Mouse (Mus musculus) G1E (cell line): ENCODE results near the gene Rnf166. TPM values are rescaled to one million over a fixed set of nuclear protein-coding genes. Genes with fewer than 3 reads are reported as not detected.
A peak's percentile ranks its signal among the peaks of the same experiment; 100 is the strongest.

Source experiments
- ATAC-seq: 2 replicates; pipeline ENCODE4 v1.8.0; 2016; ENCODE audit warnings: mild to moderate bottlenecking; ENCODE audit not compliant: insufficient number of reproducible peaks, poor library complexity, low FRiP score, severe bottlenecking; ENCODE audit errors: extremely low read depth
- DNase-seq: peaks from one replicate; pipeline ENCODE4 v3.0.0; 2012; ENCODE audit warnings: low spot score
- H3K27me3 ChIP-seq: 2 replicates; pipeline ENCODE4 v1.6.1; 2012; ENCODE audit warnings: mild to moderate bottlenecking, low read length, inconsistent platforms; ENCODE audit not compliant: insufficient read depth
- H3K36me3 ChIP-seq: replicated peaks from 2 replicates; pipeline ENCODE3; 2012; ENCODE audit warnings: mild to moderate bottlenecking, inconsistent platforms
- H3K4me1 ChIP-seq: 2 replicates; pipeline ENCODE4 v1.6.1; 2012; ENCODE audit warnings: low read depth, low read length, inconsistent platforms, mixed read lengths; ENCODE audit not compliant: insufficient read depth
- H3K4me3 ChIP-seq: 2 replicates; pipeline ENCODE4 v1.5.1; 2012; ENCODE audit warnings: low read depth, mild to moderate bottlenecking, inconsistent platforms, low read length, moderate library complexity, mixed read lengths
- H3K9me3 ChIP-seq: replicated peaks from 2 replicates; pipeline ENCODE4 v1.6.1; 2012; ENCODE audit warnings: inconsistent platforms
- CTCF ChIP-seq: IDR thresholded peaks from 2 replicates; pipeline ENCODE4 v1.5.1; 2012; ENCODE audit warnings: low read depth, low read length, inconsistent platforms, mixed read lengths
- GATA1 ChIP-seq: IDR thresholded peaks from 2 replicates; pipeline ENCODE4 v1.6.1; 2012; ENCODE audit warnings: borderline replicate concordance, low read length, inconsistent platforms, mixed read lengths
- GATA2 ChIP-seq: IDR thresholded peaks from 2 replicates; pipeline ENCODE4 v1.6.1; 2012; ENCODE audit warnings: low read depth, low read length, inconsistent platforms, borderline replicate concordance
- POLR2AphosphoS5 ChIP-seq: IDR thresholded peaks from 2 replicates; pipeline ENCODE4 v1.6.1; 2012; ENCODE audit warnings: low read depth, low read length, inconsistent platforms; ENCODE audit not compliant: insufficient replicate concordance
- TAL1 ChIP-seq: conservative IDR thresholded peaks from 2 replicates; pipeline ENCODE4 v1.6.1; 2012; ENCODE audit warnings: low read depth, low read length, inconsistent platforms, mixed read lengths
- polyA plus RNA-seq: library from polyadenylated mRNA; stranded (reverse); fragments of >175 nt; gene quantifications from 2 replicates; pipeline ENCODE4 v1.2.3, GENCODE M21; 2012
- total RNA-seq, 2 experiments: library from RNA; stranded (forward) in 1 of 2; stranded (reverse) in 1 of 2; fragments of 200-1000 nt in 1 of 2; fragments of >200 nt in 1 of 2; fragmentation: Nextera tagmentation in 1 of 2; gene quantifications; 2 replicates each; pipeline ENCODE4 v1.2.3; 2014 to 2017

The Rnf166 gene
- total and polyA plus RNA-seq, 3 experiments = 18.6 to 33.3 (median 28.0) TPM

DNA sequence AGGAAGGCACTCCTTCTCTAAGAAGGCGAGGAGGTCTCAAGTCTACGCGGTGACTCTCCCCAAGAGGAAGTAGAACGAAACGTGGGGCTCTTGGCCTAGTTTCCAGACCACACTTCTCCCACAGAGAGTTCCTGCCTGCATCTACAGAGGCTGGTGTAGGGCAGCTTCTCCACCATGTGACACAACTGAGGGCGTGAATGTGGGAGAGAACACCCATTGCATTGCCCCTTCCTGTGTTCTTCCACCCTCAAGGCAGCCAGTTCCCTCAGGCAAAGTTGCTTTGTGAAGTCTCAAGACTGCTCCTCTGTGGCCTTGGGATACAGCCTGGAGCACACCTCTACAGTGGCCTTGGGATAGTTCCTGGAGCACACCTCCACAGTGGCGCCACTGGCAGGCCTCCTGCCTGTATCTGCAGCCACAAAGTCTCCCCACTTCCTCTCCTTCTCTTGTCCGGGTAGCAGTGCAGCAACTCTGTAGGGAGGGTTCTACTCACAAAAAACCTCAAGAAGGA lies 1.9 kb downstream of the Rnf166 start:
- Histone ChIP-seq H3K4me3 (peak overlapping the region; percentile 96; the same call in 1 of the 2 replicates), H3K4me1 (peaks cover 46% of the 10 kb centered on the region), H3K27me3 (no peaks in the 10 kb centered on the region), H3K9me3 (no peaks in the 10 kb centered on the region), H3K36me3 (peaks cover 73% of the 10 kb centered on the region)
- ATAC-seq (no peak), DNase-seq (no peak)
- no peak for TF ChIP-seq POLR2AphosphoS5
- TF ChIP-seq CTCF = no peak
- no peak for TF ChIP-seq GATA1
- no peak for TF ChIP-seq TAL1

DNA sequence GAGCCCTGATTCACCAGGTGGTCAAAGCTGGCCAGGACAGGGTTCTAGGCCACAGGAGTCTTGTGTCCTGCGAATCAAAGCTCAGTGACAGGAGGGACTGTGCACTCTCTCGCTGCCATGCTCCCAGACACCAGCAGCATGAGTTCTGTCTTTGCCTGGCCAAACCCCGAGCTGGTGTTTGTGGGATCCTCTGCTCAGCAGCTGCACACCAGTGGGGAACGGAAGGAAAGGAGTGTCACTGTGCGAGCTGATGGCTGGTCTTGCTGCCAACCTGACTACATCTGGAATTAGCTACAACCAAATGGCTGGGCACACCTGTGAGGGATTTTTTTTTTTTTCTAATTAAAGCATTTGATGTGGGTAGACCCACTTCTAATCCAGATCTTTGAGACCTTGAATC lies 5.2 kb downstream of the Rnf166 start:
- H3K4me3 ChIP-seq = no peak overlapping the region
- peaks cover 29% of the 10 kb centered on the region for H3K4me1 ChIP-seq
- DNase-seq = no peak
- peaks cover 81% of the 10 kb centered on the region for H3K36me3 ChIP-seq
- H3K9me3 ChIP-seq = no peaks in the 10 kb centered on the region
- H3K27me3 ChIP-seq = no peaks in the 10 kb centered on the region; the same call in 1 of the 2 replicates
- ATAC-seq = no peak
- TF ChIP-seq CTCF (no peak), TAL1 (no peak), GATA1 (no peak), GATA2 (no peak), POLR2AphosphoS5 (no peak)

DNA sequence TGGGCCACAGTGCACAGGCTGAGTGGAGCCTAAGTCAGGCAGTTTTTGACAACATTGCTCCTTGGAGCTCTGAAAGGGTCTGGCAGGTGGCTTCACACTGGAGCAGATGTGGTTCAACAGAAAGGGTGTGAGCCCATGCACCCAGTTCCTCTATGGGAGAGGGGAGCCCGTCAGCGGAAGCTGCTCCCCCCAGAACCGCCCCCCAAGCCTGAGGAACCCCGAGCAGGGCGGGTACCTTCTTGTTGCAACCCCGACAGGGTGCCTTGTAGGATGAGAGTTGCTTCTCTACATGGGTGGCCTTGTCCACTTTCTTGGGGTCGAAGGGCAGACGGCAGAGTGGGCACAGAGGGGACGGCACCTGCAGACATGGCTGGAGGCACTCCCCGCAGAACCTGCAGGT lies 5.9 kb downstream of the Rnf166 start:
- H3K4me1 ChIP-seq = peaks cover 32% of the 10 kb centered on the region
- no peaks in the 10 kb centered on the region; the same call in 1 of the 2 replicates for H3K27me3 ChIP-seq
- H3K4me3 ChIP-seq = no peak overlapping the region
- no peaks in the 10 kb centered on the region for H3K9me3 ChIP-seq
- ATAC-seq (no peak), DNase-seq (no peak)
- TF ChIP-seq POLR2AphosphoS5 (no peak), GATA2 (no peak), CTCF (no peak), TAL1 (no peak), GATA1 (no peak)
- peaks cover 89% of the 10 kb centered on the region for H3K36me3 ChIP-seq

DNA sequence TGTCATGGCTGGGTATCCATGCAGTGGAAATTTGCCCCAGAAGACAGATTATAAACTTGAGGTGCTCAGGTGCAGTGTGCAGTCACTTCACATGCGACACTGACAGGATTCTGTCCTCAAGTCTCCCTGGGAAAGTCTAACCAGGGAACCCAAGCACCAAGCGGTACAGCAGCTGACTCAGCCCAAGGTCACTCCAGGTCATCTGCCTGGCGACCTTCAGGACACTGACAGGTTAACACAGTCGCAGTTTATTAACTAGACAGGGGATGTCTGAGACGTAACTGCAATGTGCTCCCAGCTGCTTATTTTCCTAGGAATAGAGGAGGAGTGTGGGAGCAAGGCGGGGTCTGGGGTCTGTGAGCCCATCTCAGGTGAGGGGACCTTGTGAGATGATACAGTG lies 6.5 kb downstream of the Rnf166 start:
- ATAC-seq (no peak), DNase-seq (no peak)
- Histone ChIP-seq H3K4me3 (no peak overlapping the region), H3K27me3 (no peaks in the 10 kb centered on the region; the same call in 1 of the 2 replicates), H3K36me3 (peaks cover 89% of the 10 kb centered on the region), H3K9me3 (no peaks in the 10 kb centered on the region), H3K4me1 (peaks cover 32% of the 10 kb centered on the region)
- no peak for TF ChIP-seq TAL1
- no peak for TF ChIP-seq CTCF
- no peak for TF ChIP-seq GATA2
- no peak for TF ChIP-seq POLR2AphosphoS5
- no peak for TF ChIP-seq GATA1

DNA sequence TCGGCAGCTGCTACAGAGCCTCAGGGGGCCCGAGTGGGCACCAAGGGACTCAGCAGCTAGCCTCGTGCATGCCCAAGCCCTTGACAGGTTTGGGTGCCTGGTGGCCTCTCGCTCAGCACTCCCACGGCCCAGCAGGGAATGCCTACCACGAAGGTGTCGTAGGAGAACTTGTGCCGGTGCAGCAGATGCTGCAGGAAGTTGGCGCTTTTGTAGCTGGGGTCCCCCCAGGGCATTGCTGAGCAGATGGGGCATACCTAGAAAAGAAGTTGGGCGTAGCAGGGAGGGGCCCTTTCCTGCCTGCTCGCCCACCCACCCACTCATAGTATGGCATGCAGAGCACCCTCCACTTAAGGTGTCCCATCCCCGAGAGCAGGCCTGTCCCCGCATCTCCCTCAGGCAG lies 8.0 kb downstream of the Rnf166 start:
- DNase-seq = no peak
- ATAC-seq = no peak
- H3K9me3 ChIP-seq = no peaks in the 10 kb centered on the region
- H3K4me3 ChIP-seq = no peak overlapping the region
- peaks cover 10% of the 10 kb centered on the region for H3K27me3 ChIP-seq
- peaks cover 73% of the 10 kb centered on the region for H3K36me3 ChIP-seq
- TF ChIP-seq GATA1 (no peak), TAL1 (no peak), POLR2AphosphoS5 (no peak), CTCF (no peak), GATA2 (no peak)
- peaks cover 32% of the 10 kb centered on the region for H3K4me1 ChIP-seq

DNA sequence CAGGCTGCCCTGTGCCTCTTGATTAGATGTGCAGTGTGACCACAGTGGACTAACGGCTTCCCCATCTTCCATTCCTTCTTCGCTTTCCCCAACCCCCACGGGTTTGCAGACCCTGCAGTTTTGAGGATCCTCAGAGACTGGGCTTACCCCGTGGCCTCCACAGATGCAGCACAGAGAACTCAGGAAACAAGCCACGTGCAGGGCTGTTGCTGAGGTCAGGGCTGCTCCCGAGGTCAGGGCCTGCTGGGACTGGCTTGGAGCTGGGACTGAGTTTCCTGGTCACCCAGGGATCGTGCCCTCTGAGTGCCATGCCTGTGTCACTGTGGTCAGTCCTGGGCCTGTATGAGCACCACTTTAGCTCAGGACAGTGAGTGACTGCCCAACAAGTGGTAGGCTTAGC lies 10.9 kb downstream of the Rnf166 start:
- TF ChIP-seq POLR2AphosphoS5 = no peak
- no peak for TF ChIP-seq GATA2
- TF ChIP-seq GATA1 = no peak
- TF ChIP-seq TAL1 = no peak
- TF ChIP-seq CTCF = no peak
- DNase-seq (no peak), ATAC-seq (no peak)
- H3K9me3 ChIP-seq = no peaks in the 10 kb centered on the region; the same call in 1 of the 2 replicates
- H3K27me3 ChIP-seq = peaks cover 38% of the 10 kb centered on the region
- H3K4me3 ChIP-seq = no peak overlapping the region
- peaks cover 48% of the 10 kb centered on the region for H3K4me1 ChIP-seq
- H3K36me3 ChIP-seq = peaks cover 50% of the 10 kb centered on the region
